10 mouse cellular contexts compared by ENCODE assay signal in genomic region chr13:56093680-56094079, GRCm38 (mm10). TPM values are rescaled to one million over a fixed set of nuclear protein-coding genes. Genes with fewer than 3 reads are reported as not detected.
DNase-seq lines count a peak whose midpoint lies in the region; ATAC-seq lines count a peak whose summit lies in the region.
"Had no signal": no experiment of that assay in that cellular context is flagged by ENCODE, and none has a peak within 500 bp of the region (broad histone marks: within the 10 kb centered on the region; RNA-seq: fewer than 3 reads in every experiment).

No protein-coding gene starts in this region.

- H3K4me1 ChIP-seq in hindbrain, embryonic 12.5 days, result peaks cover 25% of the 10 kb centered on the region
- no peaks in the 10 kb centered on the region; the same call in 1 of the 2 replicates for H3K4me1 ChIP-seq in hindbrain, embryonic 10.5 days (replicated peaks)
- peaks cover 47% of the 10 kb centered on the region for H3K4me1 ChIP-seq in neural tube, embryonic 13.5 days (replicated peaks)
- peaks cover 32% of the 10 kb centered on the region for H3K4me1 ChIP-seq in neural tube, embryonic 14.5 days (ENCODE audit: control insufficient read depth, insufficient read depth, low read length)

- peaks cover 55% of the 10 kb centered on the region for H3K36me3 ChIP-seq in hindbrain, embryonic 12.5 days
- H3K36me3 ChIP-seq in hindbrain, embryonic 10.5 days, result peaks cover 93% of the 10 kb centered on the region
- peaks cover 32% of the 10 kb centered on the region for H3K36me3 ChIP-seq in neural tube, embryonic 13.5 days
- peaks cover 10% of the 10 kb centered on the region for H3K36me3 ChIP-seq in neural tube, embryonic 14.5 days (ENCODE audit: control insufficient read depth, insufficient read depth, low read length)

- ATAC-seq in hindbrain, embryonic 12.5 days (ENCODE audit: low FRiP score), result peak; percentile 58
- peak; percentile 75 for ATAC-seq in neural tube, embryonic 13.5 days (ENCODE audit: low read depth)
- ATAC-seq in neural tube, embryonic 14.5 days (ENCODE audit: low read depth), result peak; percentile 83
- no peak for ATAC-seq in erythroid progenitor cell, adult 5-6 weeks (replicated peaks; ENCODE audit: low FRiP score, poor library complexity, severe bottlenecking)

- H3K27ac ChIP-seq in hindbrain, embryonic 12.5 days, result peak overlapping the region; percentile 58
- no peak overlapping the region for H3K27ac ChIP-seq in hindbrain, embryonic 10.5 days
- H3K27ac ChIP-seq in neural tube, embryonic 13.5 days (replicated peaks), result peak overlapping the region; percentile 84
- H3K27ac ChIP-seq in neural tube, embryonic 14.5 days (ENCODE audit: low read depth, low read length), result peak overlapping the region; percentile 73
- H3K27ac ChIP-seq: macrophage; neural tube, embryonic 12.5 days had no signal

- no peak for DNase-seq in hindbrain, embryonic 10.5 days (ENCODE audit: low spot score)
- DNase-seq in neural tube, embryonic 10.5 days (ENCODE audit: extremely low spot score, low spot score), result no peak
- peak; percentile 32 for DNase-seq in heart, postnatal 4 days

- no peak overlapping the region for H3K9ac ChIP-seq in hindbrain, embryonic 12.5 days
- H3K9ac ChIP-seq in neural tube, embryonic 13.5 days, result no peak overlapping the region
- H3K9ac ChIP-seq in neural tube, embryonic 14.5 days (replicated peaks; ENCODE audit: low read depth, low read length), result no peak overlapping the region
- H3K9ac ChIP-seq: neural tube, embryonic 12.5 days had no signal

- H3K4me2 ChIP-seq in hindbrain, embryonic 12.5 days (replicated peaks), result no peak overlapping the region
- H3K4me2 ChIP-seq in neural tube, embryonic 13.5 days, result 0 out of 2 replicates have a peak overlapping the region, but pooled peaks have one; percentile 7
- no peak overlapping the region for H3K4me2 ChIP-seq in neural tube, embryonic 14.5 days (ENCODE audit: low read depth, low read length)
- H3K4me2 ChIP-seq: liver, embryonic 11.5 days; neural tube, embryonic 12.5 days had no signal

- WGBS in hindbrain, embryonic 12.5 days, result 86% methylated on average over 3 of the region's 3 CpGs
- 94% methylated on average over 3 of the region's 3 CpGs for WGBS in hindbrain, embryonic 10.5 days
- 55% methylated on average over 3 of the region's 3 CpGs for WGBS in neural tube, embryonic 13.5 days
- WGBS in neural tube, embryonic 14.5 days, result 55% methylated on average over 3 of the region's 3 CpGs

- no peaks in the 10 kb centered on the region for H3K27me3 ChIP-seq in hindbrain, embryonic 12.5 days
- H3K27me3 ChIP-seq in hindbrain, embryonic 10.5 days (ENCODE audit: insufficient read depth, poor library complexity, severe bottlenecking), result no peaks in the 10 kb centered on the region
- no peaks in the 10 kb centered on the region for H3K27me3 ChIP-seq in neural tube, embryonic 13.5 days
- no peaks in the 10 kb centered on the region for H3K27me3 ChIP-seq in neural tube, embryonic 14.5 days (ENCODE audit: control insufficient read depth, insufficient read depth, low read length)
- H3K27me3 ChIP-seq: neural tube, embryonic 12.5 days had no signal

- no peaks in the 10 kb centered on the region for H3K9me3 ChIP-seq in hindbrain, embryonic 12.5 days (replicated peaks)
- H3K9me3 ChIP-seq in hindbrain, embryonic 10.5 days, result no peaks in the 10 kb centered on the region
- no peaks in the 10 kb centered on the region for H3K9me3 ChIP-seq in neural tube, embryonic 13.5 days
- no peaks in the 10 kb centered on the region for H3K9me3 ChIP-seq in neural tube, embryonic 14.5 days (ENCODE audit: control insufficient read depth, low read length)
- H3K9me3 ChIP-seq: neural tube, embryonic 12.5 days had no signal

- no peak overlapping the region for H3K4me3 ChIP-seq in hindbrain, embryonic 12.5 days
- H3K4me3 ChIP-seq in hindbrain, embryonic 10.5 days, result no peak overlapping the region
- H3K4me3 ChIP-seq in neural tube, embryonic 13.5 days, result no peak overlapping the region
- H3K4me3 ChIP-seq in neural tube, embryonic 14.5 days (ENCODE audit: low read depth, low read length), result no peak overlapping the region
- H3K4me3 ChIP-seq: neural tube, embryonic 12.5 days had no signal

RNA-seq across cellular contexts. Expression of gene H2afy, which starts 42.5 kb away (rescaled TPM):
- polyA plus RNA-seq in hindbrain, embryonic 12.5 days (2016; fragmentation: Nextera tagmentation; extraction: Ambion mirVana), result 491 and 497 TPM in 2 replicates
- polyA plus RNA-seq in hindbrain, embryonic 10.5 days (2016; fragmentation: Nextera tagmentation; extraction: Ambion mirVana), result 494 and 510 TPM in 2 replicates
- 367 and 382 TPM in 2 replicates for polyA plus RNA-seq in neural tube, embryonic 13.5 days (2015; fragmentation: Nextera tagmentation; extraction: Ambion mirVana)
- 10 to 100 TPM; 84.6 to 91.3 TPM for total RNA-seq in heart, postnatal 4 days (2021)
- 273 and 328 TPM in 2 replicates for polyA plus RNA-seq in neural tube, embryonic 14.5 days (2014; fragmentation: Nextera tagmentation; extraction: Ambion mirVana)
- total RNA-seq in erythroid progenitor cell, adult 5-6 weeks (2015; ENCODE audit: low replicate concordance), result 63.4 and 72.5 TPM in 2 replicates
- total RNA-seq in erythroid progenitor cell, adult 5-6 weeks (2017; ENCODE audit: low replicate concordance), result 62.3 and 78.6 TPM in 2 replicates
